Mouse (Mus musculus) spleen, embryonic (tissue): ENCODE data around the gene Slc25a21.
"Not testable (repeated sequence)": the region's sequence is repeated elsewhere in the genome, so short reads cannot be mapped to it uniquely, and the experiment has no call there.

Experiments used
- CTCF ChIA-PET: fragments of 350-600 bp; sonication (Branson Sonifier 250); formaldehyde crosslinking; loops from one replicate; lab custom pipeline; 2022; lab: Charles Lee

The Slc25a21 gene

DNA sequence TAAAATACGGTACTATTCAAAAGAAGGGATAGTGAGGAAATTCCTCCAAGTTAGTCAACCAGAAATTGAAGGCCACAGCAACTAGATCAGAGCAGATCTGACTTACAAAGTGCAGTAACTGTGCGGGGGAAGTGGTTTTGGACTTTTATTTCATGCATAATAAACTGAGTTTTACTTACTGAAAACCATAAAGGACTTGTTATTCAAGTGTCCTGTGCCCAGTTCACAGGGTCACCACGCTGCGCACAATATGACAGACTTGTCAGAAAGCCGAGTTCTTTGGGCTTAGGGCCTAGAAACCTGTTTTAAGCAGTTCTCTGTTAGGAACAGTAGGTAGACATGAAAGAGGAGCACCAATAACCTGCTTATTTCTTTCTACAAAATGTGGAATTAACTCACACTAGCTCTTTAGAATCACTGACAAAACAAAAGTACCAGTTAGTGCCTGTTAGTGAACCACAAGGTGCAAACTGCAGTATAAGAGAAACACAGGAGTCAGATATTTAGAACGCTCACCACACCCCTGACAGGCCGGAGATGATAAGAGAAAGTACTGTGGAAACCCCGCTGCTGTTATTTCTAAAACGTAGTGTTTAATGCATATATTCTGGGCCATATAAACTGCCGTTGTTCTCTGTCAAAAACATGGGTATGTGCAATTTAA is at the start of gene Slc25a21:
Gene Slc25a21, minus strand, starts transcription at position 110 of the 664 bp plus-strand sequence.
- CTCF ChIA-PET, result interaction anchor here (0.6 kb wide), 1 partner anchor 64 kb away, joined by 3 read pairs; no protein-coding TSS in a partner anchor

GRCm38 (mm10) chr12:57243671-57244495 is 46.6 kb upstream of the Slc25a21 start:
- CTCF ChIA-PET, result interaction anchor here (0.6 kb wide), 1 partner anchor 1764 kb away, joined by 6 read pairs; no protein-coding TSS in a partner anchor

DNA sequence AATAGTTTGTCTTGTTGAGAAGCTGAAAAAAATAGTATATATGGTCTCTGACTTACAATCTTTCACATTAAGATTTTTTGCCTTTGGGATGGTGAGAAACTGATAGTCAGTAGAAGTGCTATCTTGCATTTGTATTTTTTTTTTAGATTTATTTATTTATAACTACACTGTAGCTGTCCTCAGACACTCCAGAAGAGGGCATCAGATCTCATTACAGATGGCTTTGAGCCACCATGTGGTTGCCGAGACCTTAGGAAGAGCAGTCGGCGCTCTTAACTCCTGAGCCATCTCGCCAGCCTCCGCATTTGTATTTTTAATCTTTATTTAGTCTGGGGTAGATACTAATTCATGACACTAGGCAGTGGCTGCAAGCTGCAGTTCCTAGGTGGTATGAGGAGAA is 36.1 kb upstream of the Slc25a21 start:
- CTCF ChIA-PET, result no interaction called here

DNA sequence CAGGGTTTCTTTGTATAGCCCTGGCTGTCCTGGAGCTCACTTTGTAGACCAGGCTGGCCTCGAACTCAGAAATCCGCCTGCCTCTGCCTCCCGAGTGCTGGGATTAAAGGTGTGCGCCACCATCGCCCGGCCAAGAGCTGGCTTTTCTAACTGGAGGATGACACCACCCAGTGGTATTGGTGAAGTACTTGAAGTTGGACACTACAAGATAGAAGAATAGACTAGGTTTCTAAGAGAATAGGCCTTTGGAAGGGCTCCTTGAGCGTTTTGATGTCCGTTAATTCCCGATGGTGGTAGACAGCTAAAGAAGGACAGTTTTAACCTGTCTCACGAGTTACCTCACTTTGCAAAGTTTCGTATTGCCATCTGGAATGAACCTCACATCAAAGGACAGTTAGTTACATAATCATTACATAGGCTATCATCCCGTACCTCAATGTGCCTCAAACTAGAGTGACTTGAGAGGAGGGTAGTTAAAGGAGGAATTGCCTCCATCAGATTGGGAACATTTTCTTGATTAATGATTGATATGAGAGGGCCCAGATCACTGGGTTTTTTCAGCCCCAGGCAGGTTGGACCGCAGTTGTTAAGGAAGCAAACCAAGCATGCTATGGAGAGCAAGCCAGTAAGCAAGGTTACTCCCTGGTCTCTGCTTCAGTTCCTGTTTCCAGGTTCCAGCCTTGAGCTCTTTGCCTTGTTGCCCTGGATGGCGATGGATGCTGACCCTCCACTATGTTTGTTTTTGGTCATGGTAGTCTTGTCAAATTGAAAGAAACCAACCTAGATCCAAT is 34.0 kb upstream of the Slc25a21 start:
- CTCF ChIA-PET, result no interaction called here

- CTCF ChIA-PET, result no interaction called here
Observed at GRCm38 (mm10) chr12:57230192-57230706, 33.0 kb upstream of the Slc25a21 start, which contains the start of the genes Prps1l3 and Mipol1. Gene Prps1l3 (plus strand): TSS chr12:57230412. Gene Mipol1 (plus strand): TSS chr12:57230427.

- CTCF ChIA-PET, result no interaction called here
Observed at GRCm38 (mm10) chr12:57229703-57230102, 32.4 kb upstream of the Slc25a21 start.

DNA sequence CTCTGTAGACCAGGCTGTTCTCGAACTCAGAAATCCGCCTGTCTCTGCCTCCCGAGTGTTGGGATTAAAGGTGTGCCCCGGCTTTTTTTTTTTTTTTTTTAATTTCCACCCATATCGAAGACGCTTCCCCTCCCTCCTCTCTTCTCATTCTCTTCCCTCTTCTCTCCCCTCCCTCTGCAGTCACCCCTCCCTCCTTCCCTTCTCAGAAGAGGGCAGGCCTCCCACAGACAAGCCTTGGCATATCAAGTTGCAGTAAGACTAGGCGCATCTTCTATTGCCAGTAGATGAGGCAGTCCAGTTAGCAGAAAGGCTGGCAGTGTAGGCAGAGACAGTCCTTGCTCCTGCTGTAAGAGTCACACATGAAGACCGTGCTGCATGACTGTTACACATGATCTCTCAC is 30.5 kb upstream of the Slc25a21 start:
- CTCF ChIA-PET, result no interaction called here

DNA sequence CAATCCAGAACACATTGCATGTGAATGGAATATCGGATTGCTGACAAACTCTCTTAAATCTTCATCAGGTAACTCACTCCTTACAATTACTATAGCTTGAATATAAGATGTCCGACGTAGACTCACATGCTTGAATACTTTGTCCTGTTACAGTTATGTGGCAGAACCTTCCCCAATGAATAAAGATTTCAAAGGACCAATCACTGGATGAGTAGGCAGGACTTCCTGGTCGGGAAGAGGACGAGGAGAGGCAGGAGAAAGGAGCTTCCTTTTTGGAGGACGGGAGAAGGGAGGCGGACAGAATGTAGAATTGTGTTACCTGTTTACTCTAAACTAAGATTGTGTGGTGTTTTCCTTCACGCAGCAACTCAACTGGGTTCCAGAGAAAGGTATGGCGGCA is 29.1 kb upstream of the Slc25a21 start:
- CTCF ChIA-PET, result no interaction called here

GRCm38 (mm10) chr12:57212463-57212862 is 15.2 kb upstream of the Slc25a21 start:
- CTCF ChIA-PET, result not testable (repeated sequence)

GRCm38 (mm10) chr12:57211353-57212311 is 14.4 kb upstream of the Slc25a21 start:
- CTCF ChIA-PET, result no interaction called here

- CTCF ChIA-PET, result no interaction called here
Observed at GRCm38 (mm10) chr12:57204276-57204851, 7.1 kb upstream of the Slc25a21 start.

- CTCF ChIA-PET, result no interaction called here
Observed at GRCm38 (mm10) chr12:57201901-57202300, 4.6 kb upstream of the Slc25a21 start.

GRCm38 (mm10) chr12:57199427-57199826 is 2.2 kb upstream of the Slc25a21 start:
- CTCF ChIA-PET, result no interaction called here

- CTCF ChIA-PET, result interaction anchor here (0.6 kb wide), 1 partner anchor 63 kb away, joined by 3 read pairs; no protein-coding TSS in a partner anchor
Observed at GRCm38 (mm10) chr12:57198269-57198668, 997 bp upstream of the Slc25a21 start.

DNA sequence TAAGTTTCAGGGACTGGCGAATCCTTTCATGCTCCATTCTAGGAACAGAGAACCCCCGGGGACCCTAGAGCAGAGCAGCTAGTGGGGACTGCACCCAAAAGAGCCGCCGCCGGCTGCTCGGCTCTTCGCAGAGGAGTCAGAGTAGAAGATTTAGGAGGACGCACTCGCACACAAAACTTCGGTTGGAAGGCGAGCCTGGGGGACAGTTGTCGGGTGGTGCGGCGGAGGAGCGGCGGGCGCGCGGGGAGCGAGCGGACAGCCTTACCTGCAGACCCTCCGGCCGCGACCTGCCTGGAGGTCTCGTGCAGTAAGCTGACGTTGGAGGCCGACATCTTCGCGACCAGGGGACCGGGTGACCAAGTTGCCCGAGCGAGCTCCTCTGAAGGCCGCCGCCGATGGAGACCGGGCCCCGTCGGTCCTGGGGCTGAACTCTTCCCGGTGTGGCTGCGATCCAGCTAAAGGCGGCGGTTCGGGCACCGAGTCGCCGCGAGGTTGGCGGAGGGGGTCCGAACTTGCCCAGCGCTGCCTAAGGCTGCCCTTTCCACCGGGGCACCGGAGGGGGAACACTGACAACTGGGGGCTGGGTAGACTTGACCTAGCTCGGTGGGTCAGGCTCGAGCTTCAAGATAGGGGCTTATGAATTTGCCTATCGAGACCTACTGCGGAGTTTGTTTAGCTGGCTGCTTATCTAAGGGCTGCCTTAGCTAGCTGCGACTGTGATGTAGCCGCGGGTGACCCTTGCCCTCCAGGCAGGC is 487 bp downstream of the Slc25a21 start:
- CTCF ChIA-PET, result no interaction called here

GRCm38 (mm10) chr12:57196286-57196607 is 1.0 kb downstream of the Slc25a21 start:
- CTCF ChIA-PET, result no interaction called here

- CTCF ChIA-PET, result no interaction called here
Observed at GRCm38 (mm10) chr12:57194609-57195008, 2.7 kb downstream of the Slc25a21 start.

- CTCF ChIA-PET, result no interaction called here
Observed at GRCm38 (mm10) chr12:57187032-57187431, 10.2 kb downstream of the Slc25a21 start.

DNA sequence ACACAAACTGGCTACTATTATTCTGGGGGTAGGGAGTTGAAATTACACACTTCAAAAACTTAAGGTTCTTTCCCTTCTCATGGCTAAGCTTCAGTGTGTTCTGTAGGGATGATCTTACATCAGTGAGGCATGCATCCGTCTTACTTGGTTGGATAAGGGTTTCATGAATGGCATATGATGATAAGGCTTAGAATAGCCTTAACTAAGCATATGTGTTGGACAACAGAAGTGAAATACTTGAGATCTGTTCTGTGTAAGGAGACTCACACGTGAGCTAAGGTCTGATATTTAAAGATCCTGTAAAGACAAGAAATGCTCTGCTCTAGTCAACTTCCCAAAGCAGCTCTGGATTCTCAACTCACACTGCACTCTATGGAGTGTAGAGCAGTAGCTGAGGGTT is 11.1 kb downstream of the Slc25a21 start:
- CTCF ChIA-PET, result no interaction called here
